Mouse (Mus musculus): Measurements from ENCODE around the gene Ispd. TPM values are rescaled to one million over a fixed set of nuclear protein-coding genes. Genes with fewer than 3 reads are reported as not detected.
"Not testable (repeated sequence)": the region's sequence is repeated elsewhere in the genome, so short reads cannot be mapped to it uniquely, and the experiment has no call there.

The Ispd gene
- 1.8 and 1.9 TPM in 2 replicates for polyA plus RNA-seq (2015; fragmentation: Nextera tagmentation; extraction: Ambion mirVana)

DNA sequence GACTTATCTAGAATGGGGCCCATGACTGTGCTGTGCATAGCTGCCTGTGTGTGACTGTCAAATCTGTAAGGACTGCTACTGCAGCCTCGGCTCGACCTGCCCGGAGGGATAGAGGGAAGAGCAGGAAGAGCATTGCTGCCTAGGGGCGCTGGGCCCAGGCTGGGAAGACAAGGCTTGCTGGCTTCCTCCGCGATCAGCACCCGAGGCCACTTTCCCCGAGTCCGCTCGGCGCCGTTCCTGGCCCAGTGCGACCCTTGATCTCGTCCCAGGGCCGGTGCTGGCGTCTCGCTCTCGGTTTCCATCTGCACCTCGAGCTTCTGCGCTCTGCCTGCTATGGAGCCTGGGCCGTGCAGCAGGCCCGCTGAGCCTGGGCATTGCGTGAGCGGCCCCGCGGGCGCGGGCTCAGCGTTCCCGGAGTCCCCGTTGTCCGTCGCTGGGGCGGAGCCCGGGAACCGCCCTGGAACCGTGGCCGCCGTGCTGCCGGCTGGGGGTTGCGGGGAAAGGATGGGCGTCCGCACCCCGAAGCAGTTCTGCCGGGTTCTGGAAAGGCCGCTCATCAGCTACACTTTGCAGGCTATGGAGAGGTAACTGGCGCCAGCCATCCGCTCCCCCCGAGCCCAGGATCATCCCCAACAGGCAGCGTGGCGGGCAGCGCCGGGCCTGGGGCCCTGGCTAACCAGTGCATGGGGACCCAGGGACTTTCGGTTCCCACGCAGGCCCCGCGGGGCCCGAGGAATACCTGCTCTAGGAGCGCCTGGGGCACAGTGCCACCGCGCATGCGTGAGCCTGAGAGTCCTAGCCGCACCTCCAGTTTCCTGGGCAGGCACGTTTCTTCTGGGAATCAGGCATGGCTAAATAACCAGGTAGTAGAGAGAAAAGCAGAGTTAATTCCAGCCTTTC, at the start of gene Ispd, which contains the start of gene D630036H23Rik:
Ispd (plus strand) TSS at position 10 of the 900 bp plus-strand sequence.
D630036H23Rik (minus strand) TSS at position 741 of the 900 bp plus-strand sequence.
- Histone ChIP-seq H3K4me2 (peak within 1 kb of the TSS; percentile 84), H3K4me1 (replicated peaks) (peaks cover 15% of the 10 kb centered on the region), H3K4me3 (replicated peaks) (peak within 1 kb of the TSS; percentile 65), H3K9me3 (replicated peaks) (no peaks in the 10 kb centered on the region), H3K9ac (peak within 1 kb of the TSS; percentile 70), H3K27ac (replicated peaks) (peak within 1 kb of the TSS; percentile 64), H3K36me3 (replicated peaks) (no peaks in the 10 kb centered on the region), H3K27me3 (no peaks in the 10 kb centered on the region)
- ATAC-seq (ENCODE audit: insufficient read depth) = peak; percentile 89
- under 1% methylated on average over 64 of the region's 64 CpGs for WGBS (ENCODE audit: insufficient replicate concordance)

DNA sequence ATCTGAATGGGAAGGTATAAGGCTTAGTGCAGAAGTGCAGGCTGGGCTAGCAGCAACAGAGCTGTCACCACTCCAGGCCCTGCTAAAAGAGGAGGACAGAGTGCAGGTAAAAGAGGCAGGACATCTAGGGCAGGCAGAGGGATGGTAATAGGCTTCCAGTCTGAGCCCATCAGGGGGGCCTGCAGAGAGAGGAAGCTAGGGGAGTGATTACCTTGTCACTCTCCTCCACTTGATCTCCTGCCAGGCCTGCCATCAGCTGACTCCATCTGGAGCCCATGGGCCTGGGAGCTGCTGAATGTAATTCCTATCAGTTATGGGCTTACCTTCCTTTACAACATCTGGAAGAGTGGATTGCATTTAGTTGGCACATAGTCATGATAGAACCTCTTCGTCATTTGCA, 48.6 kb upstream of the Ispd start:
- Histone ChIP-seq H3K4me3 (replicated peaks) (no peak overlapping the region), H3K4me2 (no peak overlapping the region), H3K36me3 (replicated peaks) (no peaks in the 10 kb centered on the region), H3K27me3 (no peaks in the 10 kb centered on the region), H3K4me1 (replicated peaks) (no peaks in the 10 kb centered on the region), H3K9ac (no peak overlapping the region), H3K9me3 (replicated peaks) (no peaks in the 10 kb centered on the region), H3K27ac (replicated peaks) (no peak overlapping the region)
- no peak for ATAC-seq (ENCODE audit: insufficient read depth)
- WGBS (ENCODE audit: insufficient replicate concordance) = 50% methylated on average over 1 of the region's 1 CpGs

DNA sequence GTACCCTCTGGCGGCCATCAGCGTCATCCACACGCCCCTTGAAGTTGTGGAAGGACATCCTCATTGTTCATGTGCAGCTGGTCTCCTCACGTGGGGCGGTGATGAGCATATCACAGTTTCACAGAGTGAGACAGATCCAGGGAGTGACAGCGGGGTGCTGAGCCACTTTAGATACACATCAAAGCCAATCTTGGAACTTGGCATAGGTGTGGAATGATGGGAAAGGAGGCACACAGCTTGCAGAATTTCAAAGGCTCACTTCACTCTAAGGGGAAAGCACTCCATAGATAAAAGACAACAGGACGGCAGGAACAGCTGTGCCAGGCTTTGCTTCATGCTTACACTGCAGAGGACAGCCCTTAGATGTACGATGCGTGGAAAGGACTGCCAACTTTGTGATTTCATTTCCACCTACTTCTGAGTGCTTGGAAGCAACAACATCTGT, 47.4 kb upstream of the Ispd start:
- ATAC-seq (ENCODE audit: insufficient read depth) = no peak
- 51% methylated on average over 9 of the region's 9 CpGs for WGBS (ENCODE audit: insufficient replicate concordance)
- no peak overlapping the region for H3K4me2 ChIP-seq
- H3K27ac ChIP-seq (replicated peaks) = no peak overlapping the region
- H3K9me3 ChIP-seq (replicated peaks) = no peaks in the 10 kb centered on the region
- H3K4me1 ChIP-seq (replicated peaks) = no peaks in the 10 kb centered on the region
- no peak overlapping the region for H3K9ac ChIP-seq
- H3K27me3 ChIP-seq = no peaks in the 10 kb centered on the region
- no peaks in the 10 kb centered on the region for H3K36me3 ChIP-seq (replicated peaks)
- H3K4me3 ChIP-seq (replicated peaks) = no peak overlapping the region

- no peak overlapping the region for H3K4me3 ChIP-seq (replicated peaks)
- H3K9me3 ChIP-seq (replicated peaks) = no peaks in the 10 kb centered on the region
- no peak overlapping the region for H3K9ac ChIP-seq
- no peak overlapping the region for H3K27ac ChIP-seq (replicated peaks)
- 70% methylated on average over 4 of the region's 4 CpGs for WGBS (ENCODE audit: insufficient replicate concordance)
- H3K4me2 ChIP-seq = no peak overlapping the region
- no peaks in the 10 kb centered on the region for H3K4me1 ChIP-seq (replicated peaks)
- H3K27me3 ChIP-seq = no peaks in the 10 kb centered on the region
- H3K36me3 ChIP-seq (replicated peaks) = no peaks in the 10 kb centered on the region
- no peak for ATAC-seq (ENCODE audit: insufficient read depth)
Observed at GRCm38 (mm10) chr12:36344131-36344530, 37.1 kb upstream of the Ispd start.

- no peak for ATAC-seq (ENCODE audit: insufficient read depth)
- Histone ChIP-seq H3K9me3 (replicated peaks) (no peaks in the 10 kb centered on the region), H3K4me1 (replicated peaks) (no peaks in the 10 kb centered on the region), H3K27ac (replicated peaks) (no peak overlapping the region), H3K36me3 (replicated peaks) (no peaks in the 10 kb centered on the region), H3K4me3 (replicated peaks) (no peak overlapping the region), H3K27me3 (no peaks in the 10 kb centered on the region), H3K9ac (no peak overlapping the region), H3K4me2 (no peak overlapping the region)
- WGBS (ENCODE audit: insufficient replicate concordance) = 63% methylated on average over 3 of the region's 3 CpGs
Observed at GRCm38 (mm10) chr12:36360064-36360463, 21.2 kb upstream of the Ispd start.

DNA sequence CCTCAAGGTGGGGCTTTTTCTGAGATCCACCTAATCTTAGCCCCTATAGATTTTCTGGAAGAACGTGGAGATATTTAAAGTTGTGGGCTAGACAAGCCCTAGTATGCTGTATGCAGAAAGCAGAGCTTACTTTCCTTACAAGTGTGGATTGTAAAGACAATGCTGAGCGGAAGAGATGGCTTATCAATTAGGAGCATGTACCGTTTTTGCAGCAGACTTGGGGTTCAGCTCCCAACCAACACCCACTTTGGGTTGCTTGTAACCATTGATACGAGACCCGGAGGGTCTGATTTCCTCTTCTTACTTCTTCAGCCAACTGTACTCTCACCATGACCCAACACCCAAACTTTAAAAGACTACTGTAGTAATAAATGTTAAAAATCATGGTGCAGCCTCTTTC, 20.6 kb upstream of the Ispd start:
- H3K4me1 ChIP-seq (replicated peaks) = no peaks in the 10 kb centered on the region

DNA sequence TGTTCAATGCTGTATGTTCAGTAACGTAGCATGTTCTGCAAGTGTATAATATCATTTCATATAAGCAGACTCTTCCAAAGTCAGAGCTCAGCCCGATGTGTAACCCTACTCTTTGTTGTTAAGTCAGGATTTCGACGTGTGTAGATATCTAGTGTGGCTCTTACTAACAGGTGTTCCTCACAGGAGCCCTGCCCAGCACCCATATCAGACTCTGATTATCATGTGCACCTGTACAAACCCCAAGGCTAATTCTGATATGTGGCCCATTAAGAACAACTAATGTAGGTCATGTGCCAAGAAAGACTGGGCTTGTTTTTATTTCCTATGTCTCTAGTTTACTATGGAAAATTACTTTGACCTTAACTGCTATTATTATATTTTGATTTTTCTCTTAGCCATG, 17.2 kb upstream of the Ispd start:
- no peaks in the 10 kb centered on the region for H3K9me3 ChIP-seq (replicated peaks)
- H3K4me2 ChIP-seq = no peak overlapping the region
- H3K4me1 ChIP-seq (replicated peaks) = no peaks in the 10 kb centered on the region
- no peak for ATAC-seq (ENCODE audit: insufficient read depth)
- H3K36me3 ChIP-seq (replicated peaks) = no peaks in the 10 kb centered on the region
- no peak overlapping the region for H3K4me3 ChIP-seq (replicated peaks)
- H3K27ac ChIP-seq (replicated peaks) = no peak overlapping the region
- no peaks in the 10 kb centered on the region for H3K27me3 ChIP-seq
- no peak overlapping the region for H3K9ac ChIP-seq
- 68% methylated on average over 4 of the region's 4 CpGs for WGBS (ENCODE audit: insufficient replicate concordance)

More for the DNA sequence above, 20.6 kb upstream of the Ispd start:
- Histone ChIP-seq H3K27ac (replicated peaks) (no peak overlapping the region), H3K27me3 (no peaks in the 10 kb centered on the region), H3K9ac (no peak overlapping the region), H3K9me3 (replicated peaks) (no peaks in the 10 kb centered on the region), H3K4me2 (no peak overlapping the region), H3K36me3 (replicated peaks) (no peaks in the 10 kb centered on the region), H3K4me3 (replicated peaks) (no peak overlapping the region)
- no peak for ATAC-seq (ENCODE audit: insufficient read depth)
- WGBS (ENCODE audit: insufficient replicate concordance) = 43% methylated on average over 5 of the region's 5 CpGs

DNA sequence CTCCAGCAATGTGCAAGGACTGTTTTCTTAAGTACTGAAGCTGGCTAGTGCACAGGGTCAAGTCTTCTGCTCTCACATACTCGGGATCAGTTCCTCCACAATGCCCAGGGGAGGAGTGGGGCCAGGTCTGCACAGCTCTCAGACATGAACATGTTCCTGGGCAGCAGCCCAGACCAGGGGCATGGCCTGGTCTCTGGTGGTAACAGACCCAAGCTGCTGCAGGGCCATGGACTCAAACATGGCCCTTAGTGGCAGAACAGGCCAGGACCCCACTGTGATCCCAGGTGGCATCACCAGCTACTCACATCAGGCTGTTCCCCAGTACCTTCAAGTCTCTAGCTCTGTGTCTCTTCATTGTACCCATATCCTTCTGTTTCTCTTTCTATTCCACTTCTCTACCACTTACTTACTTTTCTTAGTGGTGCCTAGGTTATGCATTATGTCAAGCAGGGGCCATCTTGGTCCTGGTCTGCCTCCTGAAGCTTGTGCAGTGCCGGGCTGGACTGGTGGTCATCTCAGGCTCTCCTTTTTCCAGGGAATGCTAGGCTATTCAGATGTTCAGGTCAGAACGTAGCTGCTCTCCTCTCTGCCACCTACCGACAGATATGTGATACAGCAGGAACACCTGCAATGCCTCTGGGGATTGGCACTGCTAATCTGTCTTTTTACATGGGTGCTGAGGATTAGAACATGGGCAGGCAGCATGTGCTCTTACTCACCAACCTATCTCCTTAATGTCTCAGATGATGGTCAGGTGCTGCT, 7.8 kb upstream of the Ispd start:
- Histone ChIP-seq H3K9ac (no peak overlapping the region), H3K4me3 (replicated peaks) (no peak overlapping the region), H3K4me1 (replicated peaks) (no peaks in the 10 kb centered on the region), H3K27me3 (no peaks in the 10 kb centered on the region), H3K36me3 (replicated peaks) (no peaks in the 10 kb centered on the region), H3K9me3 (replicated peaks) (no peaks in the 10 kb centered on the region), H3K27ac (replicated peaks) (no peak overlapping the region), H3K4me2 (no peak overlapping the region)
- WGBS (ENCODE audit: insufficient replicate concordance) = 31% methylated on average over 4 of the region's 4 CpGs
- ATAC-seq (ENCODE audit: insufficient read depth) = no peak

DNA sequence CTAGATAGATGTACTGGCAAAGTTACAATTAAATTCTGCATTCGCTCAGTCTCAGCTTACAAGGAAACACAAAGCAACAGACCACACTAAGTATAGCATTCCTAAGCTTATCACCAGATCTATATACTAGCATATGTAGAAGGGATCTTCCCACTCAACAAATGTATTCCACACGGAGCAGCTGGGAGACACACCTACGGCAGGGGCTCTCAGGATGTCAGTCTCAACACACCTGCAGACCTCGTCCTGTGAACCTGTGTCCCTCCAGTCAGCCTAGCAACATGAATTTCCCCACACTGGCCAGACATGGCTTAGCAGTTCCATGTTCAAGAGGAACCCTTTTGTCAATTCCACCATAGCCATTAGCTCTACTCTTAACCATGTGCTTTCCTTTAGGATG, 4.9 kb upstream of the Ispd start:
- H3K9ac ChIP-seq; H3K4me1 ChIP-seq (replicated peaks); ATAC-seq (ENCODE audit: insufficient read depth); H3K4me3 ChIP-seq (replicated peaks); H3K27me3 ChIP-seq; H3K9me3 ChIP-seq (replicated peaks); H3K4me2 ChIP-seq; H3K27ac ChIP-seq (replicated peaks); H3K36me3 ChIP-seq (replicated peaks): not testable (repeated sequence)
- WGBS (ENCODE audit: insufficient replicate concordance) = 73% methylated on average over 3 of the region's 4 CpGs

- no peaks in the 10 kb centered on the region for H3K36me3 ChIP-seq (replicated peaks)
- H3K27ac ChIP-seq (replicated peaks) = no peak overlapping the region
Observed at GRCm38 (mm10) chr12:36380254-36380653, 996 bp upstream of the Ispd start.

GRCm38 (mm10) chr12:36380806-36381205, 444 bp upstream of the Ispd start:
- Histone ChIP-seq H3K9me3 (replicated peaks) (no peaks in the 10 kb centered on the region), H3K36me3 (replicated peaks) (no peaks in the 10 kb centered on the region), H3K27me3 (no peaks in the 10 kb centered on the region), H3K9ac (no peak overlapping the region; the same call in 1 of the 2 replicates), H3K4me3 (replicated peaks) (no peak overlapping the region), H3K4me2 (peak overlapping the region; percentile 84), H3K4me1 (replicated peaks) (peaks cover 15% of the 10 kb centered on the region), H3K27ac (replicated peaks) (no peak overlapping the region)
- 51% methylated on average over 5 of the region's 5 CpGs for WGBS (ENCODE audit: insufficient replicate concordance)
- ATAC-seq (ENCODE audit: insufficient read depth) = no peak

More at GRCm38 (mm10) chr12:36380254-36380653, 996 bp upstream of the Ispd start:
- Histone ChIP-seq H3K4me2 (no peak overlapping the region), H3K9ac (no peak overlapping the region), H3K4me3 (replicated peaks) (no peak overlapping the region), H3K9me3 (replicated peaks) (no peaks in the 10 kb centered on the region), H3K27me3 (no peaks in the 10 kb centered on the region), H3K4me1 (replicated peaks) (peaks cover 15% of the 10 kb centered on the region)
- ATAC-seq (ENCODE audit: insufficient read depth) = no peak
- 49% methylated on average over 3 of the region's 3 CpGs for WGBS (ENCODE audit: insufficient replicate concordance)
